Mouse (Mus musculus) MEL (cell line): ENCODE data around the gene Zbtb20. TPM values are rescaled to one million over a fixed set of nuclear protein-coding genes. Genes with fewer than 3 reads are reported as not detected.

Experiments used
- DNase-seq: peaks from one replicate; pipeline ENCODE4 v3.0.0; 2011; ENCODE audit warnings: low read depth, low spot score
- H3K27ac ChIP-seq: 2 replicates; pipeline ENCODE4 v1.5.1; 2012; ENCODE audit warnings: low read depth, mild to moderate bottlenecking, control low read depth, low read length, moderate library complexity; ENCODE audit not compliant: control insufficient read depth
- H3K27me3 ChIP-seq, 2 experiments: fragments of 150-350 bp in 1 of 2; sonication (generic) in 1 of 2; 2 replicates each; pipeline ENCODE4 v1.6.1; 2012; ENCODE audit warnings: low read length in 2 of 2, mild to moderate bottlenecking in 2 of 2, improper control_type of control experiment in 1 of 2, moderate library complexity in 1 of 2; ENCODE audit not compliant: insufficient read depth in 2 of 2, control insufficient read depth in 1 of 2
- H3K36me3 ChIP-seq, 2 experiments: 2 replicates each; pipeline ENCODE4 v1.6.1; 2012 to 2014; ENCODE audit warnings: low read length in 2 of 2, improper control_type of control experiment in 1 of 2, inconsistent platforms in 1 of 2, mild to moderate bottlenecking in 1 of 2; ENCODE audit not compliant: insufficient read depth in 2 of 2, control insufficient read depth in 1 of 2
- H3K4me1 ChIP-seq, 2 experiments: fragments of 150-350 bp in 1 of 2; sonication (generic) in 1 of 2; 2 replicates each; pipeline ENCODE4 v1.6.1; 2012; ENCODE audit warnings: low read length in 2 of 2, improper control_type of control experiment in 1 of 2, mild to moderate bottlenecking in 1 of 2; ENCODE audit not compliant: insufficient read depth in 2 of 2, control insufficient read depth in 1 of 2
- H3K4me3 ChIP-seq, 2 experiments: fragments of 150-350 bp in 1 of 2; sonication (generic) in 1 of 2; 2 replicates each; pipeline ENCODE4 v1.5.1; 2012; ENCODE audit warnings: low read depth in 2 of 2, low read length in 2 of 2, mild to moderate bottlenecking in 2 of 2, moderate library complexity in 2 of 2, control low read depth in 1 of 2, improper control_type of control experiment in 1 of 2; ENCODE audit not compliant: control insufficient read depth in 1 of 2, insufficient read depth in 1 of 2
- H3K79me2 ChIP-seq: 2 replicates; pipeline ENCODE4 v1.6.1; 2012; ENCODE audit warnings: mild to moderate bottlenecking, low read length, moderate library complexity; ENCODE audit not compliant: control insufficient read depth, poor library complexity, insufficient read depth
- H3K9ac ChIP-seq: 2 replicates; pipeline ENCODE4 v1.6.1; 2012; ENCODE audit warnings: low read depth, mild to moderate bottlenecking, control low read depth, low read length, moderate library complexity; ENCODE audit not compliant: control insufficient read depth, poor library complexity, severe bottlenecking
- H3K9me3 ChIP-seq: fragments of 150-350 bp; sonication (generic); replicated peaks from 2 replicates; pipeline ENCODE4 v1.6.1; 2012; ENCODE audit warnings: mild to moderate bottlenecking, low read length, improper control_type of control experiment, moderate library complexity; ENCODE audit not compliant: insufficient read depth
- CHD2 ChIP-seq: IDR thresholded peaks from 2 replicates; pipeline ENCODE4 v1.6.1; 2011; ENCODE audit warnings: low read length, improper control_type of control experiment
- CTCF ChIP-seq, 3 experiments: IDR thresholded peaks in 2 of 3; conservative IDR thresholded peaks in 1 of 3; 2 replicates each; pipeline ENCODE4 v1.5.1; 2011 to 2012; ENCODE audit warnings: low read length in 3 of 3, low read depth in 2 of 3, mild to moderate bottlenecking in 2 of 3, improper control_type of control experiment in 1 of 3, inconsistent platforms in 1 of 3, mixed read lengths in 1 of 3, moderate library complexity in 1 of 3; ENCODE audit not compliant: control insufficient read depth in 1 of 3, insufficient read depth in 1 of 3, poor library complexity in 1 of 3, severe bottlenecking in 1 of 3
- E2F4 ChIP-seq: IDR thresholded peaks from 2 replicates; pipeline ENCODE4 v1.6.1; 2011; ENCODE audit warnings: low read depth, low read length, improper control_type of control experiment, borderline replicate concordance
- ELF1 ChIP-seq: IDR thresholded peaks from 2 replicates; pipeline ENCODE4 v1.6.1; 2014; ENCODE audit warnings: low read depth, mild to moderate bottlenecking, inconsistent platforms, low read length, improper control_type of control experiment, moderate library complexity
- JUND ChIP-seq: IDR thresholded peaks from 2 replicates; pipeline ENCODE4 v1.6.1; 2011; ENCODE audit warnings: low read depth, mild to moderate bottlenecking, improper control_type of control experiment, low read length
- MEF2A ChIP-seq: IDR thresholded peaks from 2 replicates; pipeline ENCODE4 v1.6.1; 2014; ENCODE audit warnings: low read depth, mild to moderate bottlenecking, inconsistent platforms, low read length, improper control_type of control experiment; ENCODE audit not compliant: poor library complexity, insufficient replicate concordance, severe bottlenecking; ENCODE audit errors: extremely low read depth
- NELFE ChIP-seq: IDR thresholded peaks from 2 replicates; pipeline ENCODE4 v1.6.1; 2011; ENCODE audit warnings: low read depth, low read length, improper control_type of control experiment
- TAL1 ChIP-seq: IDR thresholded peaks from 2 replicates; pipeline ENCODE4 v1.6.1; 2012; ENCODE audit warnings: mild to moderate bottlenecking, inconsistent platforms, low read length, moderate library complexity, mixed read lengths
- USF1 ChIP-seq: IDR thresholded peaks from 2 replicates; pipeline ENCODE4 v1.6.1; 2014; ENCODE audit warnings: low read depth, mild to moderate bottlenecking, inconsistent platforms, low read length, improper control_type of control experiment, moderate library complexity
- USF2 ChIP-seq, 2 experiments: IDR thresholded peaks; 2 replicates each; pipeline ENCODE4 v1.6.1; 2011 to 2012; ENCODE audit warnings: improper control_type of control experiment in 2 of 2, low read length in 2 of 2, borderline replicate concordance in 1 of 2, inconsistent platforms in 1 of 2, low read depth in 1 of 2, mild to moderate bottlenecking in 1 of 2; ENCODE audit not compliant: insufficient read depth in 1 of 2
- ZMIZ1 ChIP-seq: IDR thresholded peaks from 2 replicates; pipeline ENCODE4 v1.6.1; 2012; ENCODE audit warnings: low read depth, mild to moderate bottlenecking, inconsistent platforms, low read length, improper control_type of control experiment, moderate library complexity
- polyA plus RNA-seq, 2 experiments: library from polyadenylated mRNA; stranded (reverse) in 1 of 2; unstranded in 1 of 2; fragments of >175 nt in 1 of 2; fragments of >200 nt in 1 of 2; gene quantifications; 2 replicates each; pipeline versions ENCODE4 v1.2.1 to v1.2.4; 2012; ENCODE audit warnings: low replicate concordance in 2 of 2, low read depth in 1 of 2; ENCODE audit not compliant: insufficient read length in 2 of 2, insufficient read depth in 1 of 2, missing spikeins in 1 of 2
- total RNA-seq: library from RNA; depleted of rRNA; stranded (reverse); fragments of 300-350 nt; gene quantifications from 2 replicates; pipeline ENCODE4 v1.2.3, GENCODE M21; 2012

The Zbtb20 gene
- total and polyA plus RNA-seq, 3 experiments = 0.17 to 0.27 TPM; not detected in 1

DNA sequence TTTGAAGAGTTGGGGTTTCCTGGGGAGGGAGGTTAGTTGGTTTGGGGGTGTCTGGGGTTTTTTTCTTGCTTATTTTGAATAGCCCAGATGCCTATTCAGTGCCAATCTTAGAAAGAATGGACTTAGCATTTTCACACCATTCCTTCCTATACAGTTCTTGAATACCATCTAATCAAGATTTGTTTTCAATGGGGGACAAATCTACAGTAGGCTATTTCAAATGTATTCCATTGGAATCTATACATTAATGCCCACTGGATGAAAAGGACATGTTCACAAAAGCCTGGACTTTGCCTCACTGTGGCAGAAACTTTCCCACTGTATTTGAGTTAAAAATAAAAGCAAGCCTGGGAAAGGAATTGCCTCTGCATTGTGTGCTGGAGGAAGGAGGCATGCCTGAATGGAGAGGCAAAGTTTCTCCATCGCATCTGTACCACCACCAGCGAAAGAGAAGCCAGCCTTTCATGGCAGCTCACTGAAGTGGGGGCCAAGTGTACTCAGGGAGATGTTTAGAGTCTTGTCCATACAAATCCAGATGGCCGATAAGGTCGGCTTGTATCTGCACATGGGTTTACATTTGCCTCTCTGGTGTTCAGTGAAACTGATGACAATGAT, 728.8 kb downstream of the Zbtb20 start:
- Histone ChIP-seq H3K4me1 (no peaks in the 10 kb centered on the region), H3K27me3 (peaks cover 0 to 1% of the 10 kb centered on the region in 2 experiments; a peak in 2 of 4 replicates)
- TF ChIP-seq JUND = no peak
- TF ChIP-seq, all 39 proteins: peak for 0
- Histone ChIP-seq H3K79me2 (no peaks in the 10 kb centered on the region), H3K4me3 (no peak overlapping the region), H3K9ac (no peak overlapping the region), H3K36me3 (no peaks in the 10 kb centered on the region), H3K27ac (no peak overlapping the region), H3K9me3 (no peaks in the 10 kb centered on the region)
- DNase-seq = no peak

DNA sequence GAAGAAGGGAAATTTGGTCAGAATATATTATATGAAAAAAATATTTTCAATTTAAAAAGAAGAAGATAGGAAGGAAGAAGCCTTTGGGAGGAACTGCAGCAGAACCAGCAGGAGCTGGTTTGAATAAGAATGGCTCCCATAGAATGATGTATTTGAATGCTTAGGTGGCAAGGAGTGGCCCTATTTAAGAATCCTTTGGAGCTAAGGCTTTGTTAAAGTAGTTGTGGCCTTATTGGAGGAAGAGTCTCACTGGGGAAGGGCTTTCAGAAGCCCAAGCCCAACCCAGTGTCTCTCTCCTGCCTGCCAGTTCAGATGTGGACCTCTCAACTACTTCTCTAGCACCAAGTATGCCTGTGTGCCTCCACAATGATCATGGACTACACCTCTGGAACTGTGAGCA, 731.4 kb downstream of the Zbtb20 start:
- H3K4me1 ChIP-seq = no peaks in the 10 kb centered on the region
- DNase-seq = no peak
- no peaks in the 10 kb centered on the region for H3K9me3 ChIP-seq
- no peak overlapping the region for H3K9ac ChIP-seq
- H3K4me3 ChIP-seq = no peak overlapping the region
- H3K79me2 ChIP-seq = no peaks in the 10 kb centered on the region
- H3K36me3 ChIP-seq = no peaks in the 10 kb centered on the region
- TF ChIP-seq E2F4 (no peak), USF1 (no peak), NELFE (no peak), CTCF (IDR thresholded peaks at IDR 0.05 in 2 of 3, conservative IDR thresholded peaks at IDR 0.05 in 1 of 3; ENCODE audit: control insufficient read depth in 1 of 3, insufficient read depth in 1 of 3, low read depth in 2 of 3, low read length in 3 of 3, poor library complexity in 1 of 3, severe bottlenecking in 1 of 3) (no peak), ELF1 (no peak), JUND (no peak), ZMIZ1 (no peak), CHD2 (no peak)
- H3K27me3 ChIP-seq = peaks cover 0 to 1% of the 10 kb centered on the region in 2 experiments; a peak in 2 of 4 replicates
- no peak overlapping the region for H3K27ac ChIP-seq

DNA sequence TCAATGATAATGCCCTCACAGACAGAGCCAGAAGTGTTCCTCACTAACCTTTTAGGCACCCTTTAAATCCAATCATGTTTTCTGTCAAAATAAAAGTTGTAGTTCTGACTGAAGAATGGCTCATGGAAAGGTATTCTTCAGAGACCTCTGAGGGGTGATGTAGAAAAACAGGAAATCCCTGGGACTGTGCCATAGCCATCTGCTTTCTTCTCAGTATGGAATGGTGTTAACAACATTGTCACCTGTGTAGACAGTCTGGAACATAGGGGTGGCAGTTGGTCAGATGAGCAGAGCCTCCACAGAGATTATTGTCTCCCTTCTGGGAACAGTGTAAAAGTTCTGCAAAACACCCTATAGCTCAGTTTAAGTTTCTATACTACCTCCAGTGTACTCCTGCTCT, 732.4 kb downstream of the Zbtb20 start:
- no peaks in the 10 kb centered on the region for H3K36me3 ChIP-seq
- H3K4me1 ChIP-seq = no peaks in the 10 kb centered on the region
- no peak overlapping the region for H3K27ac ChIP-seq
- no peaks in the 10 kb centered on the region for H3K79me2 ChIP-seq
- TF ChIP-seq USF2 (IDR thresholded peaks at IDR 0.05; ENCODE audit: borderline replicate concordance in 1 of 2, insufficient read depth in 1 of 2, low read depth in 1 of 2, low read length in 2 of 2) (no peak), TAL1 (no peak), MEF2A (no peak)
- TF ChIP-seq, all 39 proteins: peak for 0
- no peak for DNase-seq
- Histone ChIP-seq H3K27me3 (peaks cover 0 to 1% of the 10 kb centered on the region in 2 experiments; a peak in 2 of 4 replicates), H3K9ac (no peak overlapping the region), H3K4me3 (no peak overlapping the region), H3K9me3 (no peaks in the 10 kb centered on the region)
